Mouse (Mus musculus) lung, embryonic 16.5 days (tissue): ENCODE results near the gene Cd7. TPM values are rescaled to one million over a fixed set of nuclear protein-coding genes. Genes with fewer than 3 reads are reported as not detected.

ENCODE experiments used
- ATAC-seq: fragments of 200-750 bp; cut with Nextera tagmentation; 2 replicates; pipeline ENCODE4 v1.8.0; 2017; ENCODE audit warnings: low read depth, mild to moderate bottlenecking, moderate library complexity
- H3K27ac ChIP-seq: fragments of 300-500 bp; sonication (generic); 2 replicates; pipeline ENCODE4 v1.5.1; 2014; ENCODE audit warnings: mild to moderate bottlenecking, control low read depth, low read length
- H3K27me3 ChIP-seq: fragments of 300-500 bp; sonication (generic); 2 replicates; pipeline ENCODE4 v1.6.1; 2014; ENCODE audit warnings: low read depth, low read length, mixed read lengths; ENCODE audit not compliant: control insufficient read depth, insufficient read depth
- H3K36me3 ChIP-seq: fragments of 300-500 bp; sonication (generic); 2 replicates; pipeline ENCODE4 v1.6.1; 2014; ENCODE audit warnings: low read length; ENCODE audit not compliant: control insufficient read depth, insufficient read depth
- H3K4me1 ChIP-seq: fragments of 300-500 bp; sonication (generic); replicated peaks from 2 replicates; pipeline ENCODE4 v1.6.1; 2014; ENCODE audit warnings: low read length, mixed read lengths; ENCODE audit not compliant: control insufficient read depth, insufficient read depth
- H3K4me2 ChIP-seq: fragments of 300-500 bp; sonication (generic); 2 replicates; pipeline ENCODE4 v1.6.1; 2014; ENCODE audit warnings: low read depth, low read length, control low read depth
- H3K4me3 ChIP-seq: fragments of 300-500 bp; sonication (generic); 2 replicates; pipeline ENCODE4 v1.5.1; 2014; ENCODE audit warnings: mild to moderate bottlenecking, low read length, control low read depth
- H3K9ac ChIP-seq: fragments of 300-500 bp; sonication (generic); 2 replicates; pipeline ENCODE4 v1.6.1; 2014; ENCODE audit warnings: low read length, control low read depth
- H3K9me3 ChIP-seq: fragments of 300-500 bp; sonication (generic); 2 replicates; pipeline ENCODE4 v1.6.1; 2016; ENCODE audit warnings: low read length; ENCODE audit not compliant: control insufficient read depth
- WGBS: fragments of 180-500 bp; shearing (Covaris S2); extraction: QIAGEN DNeasy Blood & Tissue Kit; methylation state at CpG from one replicate; pipeline ENCODE4 v1.1.7; 2014; 5-methylcytosine and 5-hydroxymethylcytosine counted together
- polyA plus RNA-seq: library from polyadenylated mRNA; unstranded; fragments of >200 nt; fragmentation: Nextera tagmentation; extraction: Ambion mirVana; gene quantifications from 2 replicates; pipeline ENCODE4 v1.2.1, GENCODE M21; 2015

Cd7 gene
- polyA plus RNA-seq, 1 experiment from 2014 or later = 1.3 TPM

GRCm38 (mm10) chr11:120991791-120992190 lies 47.4 kb downstream of the Cd7 start:
- WGBS = 44% methylated on average over 3 of the region's 3 CpGs
- Histone ChIP-seq H3K27ac (peak overlapping the region; percentile 4), H3K4me1 (peaks cover 29% of the 10 kb centered on the region), H3K4me3 (peak overlapping the region; percentile 98), H3K27me3 (no peaks in the 10 kb centered on the region), H3K36me3 (peaks cover 4% of the 10 kb centered on the region), H3K9me3 (no peaks in the 10 kb centered on the region), H3K4me2 (peak overlapping the region; percentile 97), H3K9ac (peak overlapping the region; percentile 56)
- no peak; the same call in 1 of the 2 replicates for ATAC-seq

DNA sequence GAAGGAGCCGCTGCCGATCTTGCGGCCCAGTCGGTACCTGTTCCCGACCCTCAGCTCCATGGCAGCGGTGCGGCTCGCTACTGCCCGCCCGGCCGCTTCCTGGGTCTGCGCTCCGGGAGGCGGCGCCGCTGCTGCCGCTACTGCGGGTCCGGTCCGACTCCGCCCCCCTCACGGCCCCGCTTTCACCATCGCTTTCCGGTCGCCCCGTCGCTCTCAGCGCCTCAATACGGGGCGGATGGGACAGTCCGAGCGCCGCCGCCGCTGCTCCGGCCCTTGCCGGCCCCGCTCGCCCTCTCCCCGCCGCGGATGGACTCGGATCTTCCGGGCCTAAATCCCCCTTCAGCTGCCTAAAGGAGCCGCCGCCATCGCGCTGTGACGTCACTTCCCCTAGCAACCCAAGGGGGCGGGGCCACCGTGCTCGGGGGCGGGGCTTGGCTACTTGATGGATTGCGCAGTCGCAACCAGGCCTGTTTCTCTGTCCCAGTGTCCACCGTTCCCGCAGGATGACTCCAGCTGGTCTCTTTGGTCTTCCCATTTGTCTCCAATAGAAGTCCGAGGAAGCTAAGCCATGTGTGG lies 48.2 kb downstream of the Cd7 start, which contains the start of gene Csnk1d:
TSS of gene Csnk1d (minus strand) at position 380 of the 576 bp plus-strand sequence.
- WGBS = under 1% methylated on average over 58 of the region's 59 CpGs
- ATAC-seq = peak; percentile 93
- Histone ChIP-seq H3K36me3 (peaks cover 10% of the 10 kb centered on the region), H3K4me1 (peaks cover 29% of the 10 kb centered on the region), H3K9me3 (no peaks in the 10 kb centered on the region), H3K27me3 (no peaks in the 10 kb centered on the region), H3K4me2 (peak within 1 kb of the TSS; percentile 97), H3K9ac (peak within 1 kb of the TSS; percentile 100), H3K27ac (peak within 1 kb of the TSS; percentile 96), H3K4me3 (peak within 1 kb of the TSS; percentile 98)

GRCm38 (mm10) chr11:120990126-120990781 lies 49.0 kb downstream of the Cd7 start:
- peak; percentile 48 for ATAC-seq
- Histone ChIP-seq H3K9ac (peak overlapping the region; percentile 100), H3K4me2 (peak overlapping the region; percentile 97), H3K27me3 (no peaks in the 10 kb centered on the region), H3K4me3 (peak overlapping the region; percentile 98), H3K4me1 (peaks cover 29% of the 10 kb centered on the region), H3K36me3 (peaks cover 12% of the 10 kb centered on the region), H3K27ac (peak overlapping the region; percentile 96), H3K9me3 (no peaks in the 10 kb centered on the region)
- WGBS = 2% methylated on average over 30 of the region's 35 CpGs

DNA sequence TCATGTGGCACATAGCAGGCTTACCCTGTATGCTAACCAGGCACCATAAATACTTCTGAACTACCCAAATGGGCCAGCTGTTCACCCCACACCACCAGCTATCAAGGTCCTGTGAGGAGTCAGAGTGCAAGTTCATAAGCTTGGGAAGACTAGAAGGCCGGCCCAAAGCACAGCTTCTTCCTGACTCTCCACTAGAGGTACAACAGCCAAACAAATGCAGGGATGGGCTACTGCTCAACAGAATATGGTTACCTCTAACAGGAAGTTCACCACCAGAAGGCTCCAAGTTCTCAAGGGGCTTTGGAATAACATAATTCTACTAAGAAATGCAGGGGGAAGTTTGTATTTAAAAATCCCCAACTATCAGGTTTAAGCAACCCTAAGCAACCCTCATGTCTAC lies 49.7 kb downstream of the Cd7 start:
- Histone ChIP-seq H3K9ac (peak overlapping the region; percentile 100), H3K4me2 (peak overlapping the region; percentile 97), H3K4me3 (peak overlapping the region; percentile 98), H3K27me3 (no peaks in the 10 kb centered on the region), H3K9me3 (no peaks in the 10 kb centered on the region), H3K36me3 (peaks cover 12% of the 10 kb centered on the region), H3K4me1 (peaks cover 29% of the 10 kb centered on the region), H3K27ac (peak overlapping the region; percentile 96; the same call in 1 of the 2 replicates)
- ATAC-seq = no peak
- 12% methylated on average over 1 of the region's 1 CpGs for WGBS

- Histone ChIP-seq H3K27me3 (no peaks in the 10 kb centered on the region), H3K4me3 (no peak overlapping the region), H3K36me3 (peaks cover 12% of the 10 kb centered on the region), H3K9me3 (no peaks in the 10 kb centered on the region), H3K9ac (no peak overlapping the region), H3K27ac (no peak overlapping the region), H3K4me2 (peak overlapping the region; percentile 97), H3K4me1 (peaks cover 29% of the 10 kb centered on the region)
- 66% methylated on average over 4 of the region's 4 CpGs for WGBS
- ATAC-seq = no peak
These were observed 50.8 kb downstream of the Cd7 start for GRCm38 (mm10) chr11:120988410-120988809.

GRCm38 (mm10) chr11:120987608-120988007 lies 51.6 kb downstream of the Cd7 start:
- Histone ChIP-seq H3K9me3 (no peaks in the 10 kb centered on the region), H3K4me3 (no peak overlapping the region), H3K9ac (no peak overlapping the region), H3K27ac (no peak overlapping the region), H3K4me2 (no peak overlapping the region), H3K36me3 (peaks cover 18% of the 10 kb centered on the region), H3K4me1 (peaks cover 29% of the 10 kb centered on the region), H3K27me3 (no peaks in the 10 kb centered on the region)
- 77% methylated on average over 3 of the region's 3 CpGs for WGBS
- no peak for ATAC-seq

Other genes starting within 250 kb of the Cd7 start
- 74.0 and 80.9 TPM in 2 replicates for gene Dus1l, start 243.0 kb downstream of the Cd7 start, polyA plus RNA-seq
- gene Fasn, start 214.9 kb downstream of the Cd7 start, polyA plus RNA-seq = 50.6 and 53.5 TPM in 2 replicates
- gene Ccdc57, start 106.5 kb downstream of the Cd7 start, polyA plus RNA-seq = 6.4 TPM in 2 replicates
- 52.2 and 62.5 TPM in 2 replicates for gene Slc16a3, start 90.9 kb downstream of the Cd7 start, polyA plus RNA-seq
- gene Csnk1d, start 48.1 kb downstream of the Cd7 start, polyA plus RNA-seq = 120 and 121 TPM in 2 replicates
- gene Sectm1b, start 24.2 kb upstream of the Cd7 start, polyA plus RNA-seq = 0.15 and 0.78 TPM in 2 replicates
- 0.58 TPM in 1 of 2 replicates, not detected in the other for gene Sectm1a, start 41.8 kb upstream of the Cd7 start, polyA plus RNA-seq
- gene Tex19.2, start 79.3 kb upstream of the Cd7 start, polyA plus RNA-seq = not detected in 2 replicates
- not detected in 2 replicates for gene Tex19.1, start 106.7 kb upstream of the Cd7 start, polyA plus RNA-seq
- not detected in 2 replicates for gene Uts2r, start 120.9 kb upstream of the Cd7 start, polyA plus RNA-seq
- gene Hexdc, start 165.0 kb upstream of the Cd7 start, polyA plus RNA-seq = 7.1 and 8.9 TPM in 2 replicates
- 24.5 and 27.8 TPM in 2 replicates for gene Ogfod3, start 165.3 kb upstream of the Cd7 start, polyA plus RNA-seq
- gene Cybc1, start 189.9 kb upstream of the Cd7 start, polyA plus RNA-seq = 37.4 and 42.5 TPM in 2 replicates
- gene Narf, start 197.8 kb upstream of the Cd7 start, polyA plus RNA-seq = 53.6 and 55.8 TPM in 2 replicates
- 6.2 and 6.5 TPM in 2 replicates for gene Foxk2, start 220.6 kb upstream of the Cd7 start, polyA plus RNA-seq